Mouse (Mus musculus) CH12.LX (cell line): ENCODE data around the gene Tlx3.

Experiments
- CTCF ChIP-seq, 2 experiments: IDR thresholded peaks in 1 of 2; conservative IDR thresholded peaks in 1 of 2; 2 replicates each; pipeline ENCODE4 v1.5.1; 2011 to 2012; ENCODE audit warnings: low read depth in 2 of 2, low read length in 2 of 2, improper control_type of control experiment in 1 of 2, inconsistent platforms in 1 of 2, mild to moderate bottlenecking in 1 of 2, moderate library complexity in 1 of 2
- GABPA ChIP-seq: IDR thresholded peaks from 2 replicates; pipeline ENCODE4 v1.6.1; 2012; ENCODE audit warnings: low read depth, low read length, improper control_type of control experiment, inconsistent platforms; ENCODE audit not compliant: insufficient replicate concordance
- JUND ChIP-seq: conservative IDR thresholded peaks from 2 replicates; pipeline ENCODE4 v1.6.1; 2011; ENCODE audit warnings: low read depth, low read length, improper control_type of control experiment
- MAX ChIP-seq: IDR thresholded peaks from 2 replicates; pipeline ENCODE4 v1.6.1; 2011; ENCODE audit warnings: low read length, improper control_type of control experiment
- POLR2A ChIP-seq: IDR thresholded peaks from 2 replicates; pipeline ENCODE4 v1.6.1; 2011; ENCODE audit warnings: low read depth, mild to moderate bottlenecking, improper control_type of control experiment, low read length
- POLR2AphosphoS2 ChIP-seq: IDR thresholded peaks from 2 replicates; pipeline ENCODE4 v1.6.1; 2011; ENCODE audit warnings: low read depth, low read length, improper control_type of control experiment
- SIN3A ChIP-seq: IDR thresholded peaks from 2 replicates; pipeline ENCODE4 v1.6.1; 2012; ENCODE audit warnings: low read length, improper control_type of control experiment, inconsistent platforms
- UBTF ChIP-seq: IDR thresholded peaks from 2 replicates; pipeline ENCODE4 v1.6.1; 2012; ENCODE audit warnings: low read depth, mild to moderate bottlenecking, inconsistent platforms, low read length, improper control_type of control experiment, moderate library complexity
- USF2 ChIP-seq: conservative IDR thresholded peaks from 2 replicates; pipeline ENCODE4 v1.6.1; 2011; ENCODE audit warnings: low read depth, low read length, improper control_type of control experiment
- ZC3H11A ChIP-seq: IDR thresholded peaks from 2 replicates; pipeline ENCODE4 v1.6.1; 2012; ENCODE audit warnings: low read depth, mild to moderate bottlenecking, inconsistent platforms, low read length, improper control_type of control experiment
- ZNF384 ChIP-seq: IDR thresholded peaks from 2 replicates; pipeline ENCODE4 v1.6.1; 2012; ENCODE audit warnings: low read depth, low read length, improper control_type of control experiment, inconsistent platforms

- TF ChIP-seq JUND (no peak), ZNF384 (no peak), GABPA (no peak), CTCF (conservative IDR thresholded peaks at IDR 0.05 in 1 of 2, IDR thresholded peaks at IDR 0.05 in 1 of 2; ENCODE audit: low read depth in 2 of 2, low read length in 2 of 2) (no peak), POLR2A (no peak), USF2 (no peak), ZC3H11A (no peak), SIN3A (no peak), MAX (no peak), UBTF (no peak), POLR2AphosphoS2 (no peak)
Measured at GRCm38 (mm10) chr11:33207411-33207810, 4.0 kb upstream of the Tlx3 start.
